Mouse (Mus musculus) embryonic facial prominence, embryonic 12.5 days (tissue): ENCODE results near the gene Fat3. TPM values are rescaled to one million over a fixed set of nuclear protein-coding genes. Genes with fewer than 3 reads are reported as not detected.

Source experiments
- ATAC-seq: fragments of 200-750 bp; cut with Nextera tagmentation; 2 replicates; pipeline ENCODE4 v1.8.0; 2017; ENCODE audit not compliant: insufficient number of reproducible peaks, insufficient read depth, low FRiP score, low TSS enrichment
- H3K27ac ChIP-seq: fragments of 300-500 bp; sonication (generic); 2 replicates; pipeline ENCODE4 v1.5.1; 2016; ENCODE audit warnings: mild to moderate bottlenecking
- H3K27me3 ChIP-seq: fragments of 300-500 bp; sonication (generic); 2 replicates; pipeline ENCODE4 v1.6.1; 2016; ENCODE audit warnings: mild to moderate bottlenecking, moderate library complexity
- H3K36me3 ChIP-seq: fragments of 300-500 bp; sonication (generic); 2 replicates; pipeline ENCODE4 v1.6.1; 2016; ENCODE audit warnings: mild to moderate bottlenecking
- H3K4me1 ChIP-seq: fragments of 300-500 bp; sonication (generic); 2 replicates; pipeline ENCODE4 v1.6.1; 2016
- H3K4me2 ChIP-seq: fragments of 300-500 bp; sonication (generic); replicated peaks from 2 replicates; pipeline ENCODE4 v1.6.1; 2016; ENCODE audit warnings: mild to moderate bottlenecking, moderate library complexity
- H3K4me3 ChIP-seq: fragments of 300-500 bp; sonication (generic); 2 replicates; pipeline ENCODE4 v1.5.1; 2016; ENCODE audit warnings: mild to moderate bottlenecking
- H3K9ac ChIP-seq: fragments of 300-500 bp; sonication (generic); 2 replicates; pipeline ENCODE4 v1.6.1; 2016; ENCODE audit warnings: mild to moderate bottlenecking, moderate library complexity
- H3K9me3 ChIP-seq: fragments of 300-500 bp; sonication (generic); 2 replicates; pipeline ENCODE4 v1.6.1; 2016; ENCODE audit warnings: mild to moderate bottlenecking, moderate library complexity
- WGBS: fragments of 180-500 bp; shearing (Covaris S2); methylation state at CpG from one replicate; pipeline ENCODE4 v1.1.7; 2016; 5-methylcytosine and 5-hydroxymethylcytosine counted together
- polyA plus RNA-seq: library from polyadenylated mRNA; unstranded; fragments of >200 nt; fragmentation: Nextera tagmentation; extraction: Ambion mirVana; gene quantifications from 2 replicates; pipeline ENCODE4 v1.2.1, GENCODE M21; 2016

Fat3 gene
- polyA plus RNA-seq, 1 experiment from 2014 or later = 3.2 TPM

DNA sequence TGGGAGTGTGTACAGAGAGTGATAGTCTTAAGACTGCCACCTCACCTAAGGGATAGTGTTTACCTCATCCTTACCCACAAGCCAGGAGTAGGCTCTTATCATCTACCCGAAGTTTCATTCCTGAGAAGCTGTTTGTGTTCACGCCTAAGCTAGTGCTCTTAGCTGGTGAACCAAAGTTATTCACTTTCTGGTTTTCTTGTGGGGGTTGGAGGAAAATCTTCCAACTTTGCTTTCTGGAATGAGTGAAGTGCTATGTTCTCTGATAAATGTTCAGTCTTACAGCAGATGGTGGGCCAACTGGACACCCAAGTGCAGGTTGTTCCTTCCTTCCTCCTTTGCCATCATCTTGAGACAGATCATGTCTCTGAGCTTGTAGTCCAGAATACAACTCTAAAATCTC is 402.5 kb downstream of the Fat3 start:
- H3K9me3 ChIP-seq = no peaks in the 10 kb centered on the region
- 93% methylated on average over 2 of the region's 2 CpGs for WGBS

DNA sequence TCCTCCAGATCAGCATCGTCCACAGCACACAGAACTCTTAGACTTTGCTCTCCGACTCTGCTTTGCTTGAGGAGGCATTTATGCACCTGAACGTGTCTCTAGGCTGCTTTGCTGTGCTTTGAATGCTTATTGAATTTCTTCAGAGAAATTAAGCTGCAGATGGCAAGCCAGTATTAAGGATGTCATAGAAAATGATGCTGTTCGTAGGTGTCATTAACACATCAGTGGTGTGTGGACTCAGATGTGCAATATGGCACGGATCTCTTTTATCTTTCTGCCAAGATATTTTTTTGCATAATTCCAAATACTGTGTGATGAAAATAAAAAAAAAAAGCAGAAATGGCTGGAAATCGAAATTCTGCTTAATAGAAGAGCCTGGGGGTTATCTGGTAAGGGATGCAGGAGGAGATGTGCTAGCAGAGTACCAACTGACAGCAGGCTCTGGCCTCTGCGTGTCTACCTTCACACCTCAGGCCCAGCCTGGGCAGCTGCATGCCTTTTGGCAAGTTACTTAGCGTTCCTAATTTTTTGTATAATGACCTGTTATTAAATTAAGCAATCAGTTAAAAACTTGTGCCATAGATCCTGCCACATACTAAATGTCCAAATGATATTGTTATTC is 407.9 kb downstream of the Fat3 start:
- H3K36me3 ChIP-seq = no peaks in the 10 kb centered on the region
- 0 out of 2 replicates have a peak, but pooled peaks cover 3% of the 10 kb centered on the region for H3K4me1 ChIP-seq
- H3K4me2 ChIP-seq = no peak overlapping the region
- 69% methylated on average over 8 of the region's 8 CpGs for WGBS
- no peaks in the 10 kb centered on the region for H3K27me3 ChIP-seq
- H3K9ac ChIP-seq = no peak overlapping the region
- no peak overlapping the region for H3K4me3 ChIP-seq
- no peak overlapping the region for H3K27ac ChIP-seq
- no peaks in the 10 kb centered on the region for H3K9me3 ChIP-seq
- no peak for ATAC-seq

More for the DNA sequence above, 402.5 kb downstream of the Fat3 start:
- Histone ChIP-seq H3K27me3 (no peaks in the 10 kb centered on the region), H3K9ac (no peak overlapping the region), H3K36me3 (no peaks in the 10 kb centered on the region), H3K4me1 (no peaks in the 10 kb centered on the region), H3K27ac (no peak overlapping the region), H3K4me2 (no peak overlapping the region), H3K4me3 (no peak overlapping the region)
- ATAC-seq = no peak

DNA sequence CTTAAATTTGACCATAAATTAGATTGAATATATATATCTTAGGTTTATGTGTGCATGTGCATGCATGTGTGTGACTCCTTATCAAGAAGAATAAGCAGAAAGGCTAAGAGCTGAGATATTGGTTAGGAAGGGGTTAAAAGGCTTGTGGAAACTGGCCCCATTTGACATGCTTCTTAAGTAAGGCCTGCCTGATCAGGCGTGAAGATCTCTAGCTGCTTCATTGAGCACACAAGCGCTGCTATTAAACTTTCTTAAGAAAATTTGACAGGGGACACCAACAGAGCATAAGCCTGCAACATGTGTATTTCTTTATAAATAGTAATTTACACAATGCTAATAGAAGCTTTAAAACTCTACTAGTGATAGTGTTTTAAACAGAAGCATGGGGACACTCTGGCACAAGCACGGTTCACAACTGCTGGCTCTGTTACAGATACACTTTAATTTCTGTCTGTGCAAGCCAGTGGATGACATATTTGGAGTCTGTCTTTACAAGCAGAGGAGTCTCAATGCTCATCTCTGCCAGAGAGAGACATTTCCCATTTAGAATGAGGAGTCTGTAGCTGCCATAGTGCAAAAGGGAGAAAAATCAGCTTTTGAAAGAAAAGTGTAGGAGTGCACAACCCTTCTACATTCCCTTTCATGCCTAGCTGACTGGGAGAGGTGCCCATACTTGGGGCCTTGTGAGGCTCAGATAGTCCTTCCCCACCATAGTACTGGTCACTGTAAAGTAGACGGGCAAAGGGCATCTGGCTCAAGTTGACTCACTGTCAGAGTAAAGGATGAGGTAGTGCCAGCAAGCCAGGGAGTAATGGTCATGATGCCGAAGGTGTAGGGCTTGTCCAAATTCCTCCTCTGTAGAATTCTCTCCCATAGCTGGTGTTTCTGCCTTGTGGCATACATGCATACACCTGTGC is 408.8 kb downstream of the Fat3 start:
- ATAC-seq = no peak
- 32% methylated on average over 5 of the region's 5 CpGs for WGBS

DNA sequence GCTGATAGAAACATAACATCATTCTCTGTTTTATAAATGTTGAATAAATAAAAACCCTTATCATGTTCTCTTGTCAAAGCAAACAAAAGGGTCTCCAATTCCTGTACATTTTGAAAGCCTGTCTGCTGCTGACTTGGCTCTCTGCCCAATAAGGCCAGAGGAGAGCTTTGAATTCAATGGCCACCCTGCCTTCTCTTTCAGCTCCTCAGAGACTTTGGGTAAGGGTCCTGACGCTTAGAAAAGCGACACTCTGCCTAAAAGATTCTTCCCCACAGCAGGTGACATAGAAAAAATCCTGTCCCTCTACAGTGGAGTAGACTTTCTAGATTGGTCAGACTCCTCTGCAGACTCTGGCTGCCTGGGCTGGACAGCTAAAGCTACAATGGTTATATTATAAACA is 421.8 kb downstream of the Fat3 start:
- H3K9me3 ChIP-seq = no peaks in the 10 kb centered on the region

More for the DNA sequence above, 408.8 kb downstream of the Fat3 start:
- Histone ChIP-seq H3K9ac (no peak overlapping the region), H3K4me2 (no peak overlapping the region), H3K27ac (no peak overlapping the region), H3K27me3 (no peaks in the 10 kb centered on the region), H3K9me3 (no peaks in the 10 kb centered on the region), H3K4me3 (no peak overlapping the region), H3K4me1 (0 out of 2 replicates have a peak, but pooled peaks cover 3% of the 10 kb centered on the region), H3K36me3 (no peaks in the 10 kb centered on the region)

DNA sequence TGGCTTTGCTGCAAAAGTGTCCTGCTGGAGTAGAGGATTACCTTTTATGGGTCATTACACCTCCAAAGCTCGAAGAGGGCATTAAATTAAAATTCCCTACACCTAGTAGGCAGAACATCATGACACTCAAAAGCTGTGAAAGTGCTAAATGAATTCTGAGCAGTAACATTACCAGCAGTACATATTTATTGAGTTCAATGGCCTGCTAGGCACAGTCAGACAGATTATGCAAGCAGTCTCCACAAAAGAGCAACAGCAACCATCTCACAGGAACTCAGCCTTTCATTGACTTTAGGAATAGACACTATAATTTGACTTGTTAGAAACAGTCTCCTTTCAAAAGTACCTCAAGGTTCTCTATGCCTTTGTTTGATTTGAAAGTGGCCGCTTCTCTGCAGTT is 426.4 kb downstream of the Fat3 start:
- no peaks in the 10 kb centered on the region for H3K9me3 ChIP-seq
- WGBS = 71% methylated on average over 2 of the region's 2 CpGs
- ATAC-seq = no peak
- no peaks in the 10 kb centered on the region for H3K4me1 ChIP-seq
- H3K27ac ChIP-seq = no peak overlapping the region
- no peak overlapping the region for H3K4me2 ChIP-seq
- no peaks in the 10 kb centered on the region for H3K36me3 ChIP-seq
- no peaks in the 10 kb centered on the region for H3K27me3 ChIP-seq
- H3K4me3 ChIP-seq = no peak overlapping the region
- H3K9ac ChIP-seq = no peak overlapping the region

More for the DNA sequence above, 421.8 kb downstream of the Fat3 start:
- H3K27ac ChIP-seq = no peak overlapping the region
- H3K4me1 ChIP-seq = no peaks in the 10 kb centered on the region
- H3K9ac ChIP-seq = no peak overlapping the region
- H3K27me3 ChIP-seq = no peaks in the 10 kb centered on the region
- no peaks in the 10 kb centered on the region for H3K36me3 ChIP-seq
- no peak for ATAC-seq
- 68% methylated on average over 2 of the region's 2 CpGs for WGBS
- no peak overlapping the region for H3K4me2 ChIP-seq
- no peak overlapping the region for H3K4me3 ChIP-seq

DNA sequence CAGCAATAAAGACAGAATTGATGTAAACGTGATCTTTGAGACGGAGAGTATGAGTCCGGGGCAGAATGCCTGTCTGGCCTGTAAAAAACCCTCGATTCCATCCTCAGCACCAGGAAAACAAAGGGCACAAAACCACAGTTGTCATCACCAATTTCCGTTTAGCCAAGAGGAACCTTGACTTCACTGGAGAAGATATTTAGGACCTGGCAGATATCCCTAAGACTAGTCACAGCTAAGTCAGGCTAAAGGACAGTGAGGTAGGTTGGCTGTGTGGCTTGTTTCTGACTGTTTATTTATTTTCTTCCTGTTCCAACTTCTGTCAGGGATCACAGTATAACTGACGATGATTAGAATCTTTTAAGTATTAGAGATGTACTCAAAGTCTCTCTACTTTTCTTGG is 427.0 kb downstream of the Fat3 start:
- no peak for ATAC-seq
- 61% methylated on average over 6 of the region's 6 CpGs for WGBS

DNA sequence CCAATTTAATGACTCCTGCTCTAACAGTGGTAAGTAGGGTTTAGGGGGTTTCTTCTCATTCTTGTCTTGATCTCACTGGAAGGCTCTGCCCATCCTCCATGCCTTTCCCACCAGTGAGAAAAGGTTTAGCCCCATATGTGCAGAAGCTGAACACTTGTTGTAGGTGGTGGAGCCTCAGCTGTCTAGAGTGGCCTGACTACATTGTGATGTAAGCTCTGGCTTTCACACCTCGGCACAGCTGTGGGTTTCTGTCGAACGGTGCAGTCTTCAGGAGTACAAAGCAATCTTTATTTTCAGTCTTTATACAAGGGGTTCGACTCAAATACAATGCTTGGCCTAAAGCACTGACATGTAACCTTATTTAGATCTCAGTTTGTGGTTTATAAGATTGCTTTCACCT is 437.6 kb downstream of the Fat3 start:
- no peaks in the 10 kb centered on the region for H3K9me3 ChIP-seq
- WGBS = 66% methylated on average over 4 of the region's 4 CpGs
- H3K27me3 ChIP-seq = no peaks in the 10 kb centered on the region
- no peak for ATAC-seq
- H3K4me3 ChIP-seq = no peak overlapping the region
- H3K4me2 ChIP-seq = no peak overlapping the region
- no peak overlapping the region for H3K27ac ChIP-seq
- no peaks in the 10 kb centered on the region for H3K4me1 ChIP-seq
- H3K36me3 ChIP-seq = no peaks in the 10 kb centered on the region
- H3K9ac ChIP-seq = no peak overlapping the region

More for the DNA sequence above, 427.0 kb downstream of the Fat3 start:
- Histone ChIP-seq H3K4me2 (no peak overlapping the region), H3K9ac (no peak overlapping the region), H3K4me1 (no peaks in the 10 kb centered on the region), H3K27ac (no peak overlapping the region), H3K27me3 (no peaks in the 10 kb centered on the region), H3K4me3 (no peak overlapping the region), H3K36me3 (no peaks in the 10 kb centered on the region), H3K9me3 (no peaks in the 10 kb centered on the region)

DNA sequence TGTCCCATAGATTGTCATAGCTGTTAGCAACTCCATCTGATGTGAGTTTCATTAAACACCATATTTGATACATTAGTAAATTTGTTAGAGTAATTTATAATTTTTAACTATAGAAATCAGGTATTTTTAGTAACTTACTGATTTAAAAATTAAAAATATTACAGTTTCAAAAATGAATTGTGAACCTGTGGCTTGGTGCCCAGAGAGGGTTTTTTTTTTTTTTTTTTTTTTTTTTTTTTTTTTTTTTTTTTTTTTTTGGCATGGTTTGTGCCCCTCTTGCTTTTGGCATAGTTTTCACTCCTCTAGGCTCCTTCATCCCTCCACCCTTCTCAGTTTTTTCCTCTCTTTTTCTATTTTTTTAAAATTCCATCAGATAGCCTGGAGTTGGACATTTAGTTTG is 438.6 kb downstream of the Fat3 start:
- no peaks in the 10 kb centered on the region for H3K4me1 ChIP-seq
- no peak overlapping the region for H3K27ac ChIP-seq
- no peak overlapping the region for H3K4me3 ChIP-seq
- no peak overlapping the region for H3K9ac ChIP-seq
- H3K27me3 ChIP-seq = no peaks in the 10 kb centered on the region
- no peak overlapping the region for H3K4me2 ChIP-seq
- H3K9me3 ChIP-seq = no peaks in the 10 kb centered on the region
- H3K36me3 ChIP-seq = no peaks in the 10 kb centered on the region
- ATAC-seq = no peak

DNA sequence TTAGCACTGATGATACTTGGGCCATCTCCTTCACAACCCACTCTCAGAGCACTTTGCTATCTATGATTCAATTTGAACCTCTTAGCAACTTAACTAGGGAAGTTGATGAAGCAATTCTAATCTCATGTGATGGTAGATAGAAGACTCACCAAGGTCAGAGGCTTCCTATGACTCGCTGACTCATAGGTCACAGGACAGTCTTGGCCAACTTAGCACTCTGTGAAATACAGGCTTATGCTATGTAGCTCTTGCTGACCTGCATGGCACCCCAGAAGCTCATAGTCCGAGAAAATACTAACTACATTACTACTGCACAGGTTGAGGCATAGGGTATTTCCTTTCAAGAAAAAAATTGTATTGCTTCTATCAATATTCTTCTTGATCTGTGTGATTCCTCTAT is 454.4 kb downstream of the Fat3 start:
- 89% methylated on average over 2 of the region's 2 CpGs for WGBS
- no peak overlapping the region for H3K4me2 ChIP-seq

DNA sequence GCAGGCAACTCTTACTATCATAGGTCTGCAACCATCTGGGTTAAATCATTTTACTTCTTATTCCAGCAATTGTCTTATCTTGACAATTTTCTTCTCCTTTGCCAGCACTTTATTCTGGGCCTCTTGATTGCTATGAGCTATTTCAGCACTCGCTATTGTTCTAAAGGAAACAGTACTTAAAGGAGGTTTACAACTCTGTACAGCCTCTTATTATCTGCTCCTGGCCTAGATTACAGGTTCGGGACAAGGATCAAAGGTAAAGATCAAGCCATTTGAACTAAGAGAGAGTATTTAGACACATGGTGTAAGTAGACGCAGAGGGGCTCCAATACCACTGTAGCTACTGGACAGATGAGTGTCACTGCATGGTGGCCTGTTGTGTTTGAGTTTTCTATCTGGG is 463.7 kb downstream of the Fat3 start:
- Histone ChIP-seq H3K4me3 (no peak overlapping the region), H3K4me2 (no peak overlapping the region), H3K27me3 (no peaks in the 10 kb centered on the region), H3K4me1 (no peaks in the 10 kb centered on the region), H3K9ac (no peak overlapping the region), H3K27ac (no peak overlapping the region), H3K36me3 (no peaks in the 10 kb centered on the region), H3K9me3 (no peaks in the 10 kb centered on the region)
- 74% methylated on average over 3 of the region's 3 CpGs for WGBS
- no peak for ATAC-seq

More for the DNA sequence above, 454.4 kb downstream of the Fat3 start:
- Histone ChIP-seq H3K9ac (no peak overlapping the region), H3K27ac (no peak overlapping the region), H3K36me3 (no peaks in the 10 kb centered on the region), H3K4me3 (no peak overlapping the region), H3K4me1 (no peaks in the 10 kb centered on the region), H3K27me3 (no peaks in the 10 kb centered on the region), H3K9me3 (no peaks in the 10 kb centered on the region)
- no peak for ATAC-seq

DNA sequence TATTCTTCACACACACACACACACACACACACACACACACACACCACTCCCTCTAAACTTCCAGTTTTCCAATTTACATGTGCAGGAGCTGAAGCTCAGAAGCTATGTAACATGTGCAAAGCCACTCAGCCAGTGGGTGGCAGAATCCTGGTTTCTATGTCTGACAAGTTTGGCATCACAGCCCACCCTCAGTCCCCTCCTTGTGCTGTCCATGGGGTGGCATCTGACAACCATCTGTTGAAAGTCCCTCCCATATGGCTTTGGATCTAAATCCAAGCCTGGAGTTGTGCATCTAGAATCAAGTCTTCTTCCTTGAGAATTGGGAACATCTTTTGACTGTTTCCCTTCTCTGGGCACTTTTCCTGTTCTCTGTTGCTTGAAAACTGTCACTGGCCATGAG is 464.7 kb downstream of the Fat3 start:
- ATAC-seq = no peak

DNA sequence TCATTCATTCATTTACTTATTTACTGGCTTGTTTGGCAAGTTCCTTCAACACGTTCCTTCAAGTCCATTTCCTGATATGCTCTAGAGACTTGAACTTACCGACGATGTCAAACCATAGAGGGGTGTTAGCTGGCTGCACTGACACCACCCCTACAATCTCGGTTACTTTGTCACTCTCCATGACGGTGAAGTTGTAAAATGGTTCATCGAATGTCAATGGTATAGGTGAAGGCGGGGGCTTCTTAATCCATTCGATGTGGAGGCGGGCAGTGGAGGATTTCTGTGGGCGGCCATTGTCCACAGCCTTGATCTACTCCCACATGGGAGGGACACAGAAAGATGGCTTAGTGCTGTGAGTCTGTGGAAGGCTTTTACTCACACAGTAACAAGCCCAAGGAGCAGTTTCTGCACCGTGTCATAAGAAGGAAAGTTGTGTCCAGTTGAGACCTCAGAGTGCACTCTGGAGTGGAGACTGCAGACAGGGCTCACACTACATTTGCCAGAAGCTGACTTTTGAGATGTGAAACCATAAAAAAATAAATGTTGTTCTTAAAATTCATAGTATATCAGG is 471.3 kb downstream of the Fat3 start:
- Histone ChIP-seq H3K4me3 (no peak overlapping the region), H3K9ac (no peak overlapping the region), H3K4me2 (no peak overlapping the region), H3K4me1 (0 out of 2 replicates have a peak, but pooled peaks cover 4% of the 10 kb centered on the region), H3K36me3 (no peaks in the 10 kb centered on the region), H3K9me3 (no peaks in the 10 kb centered on the region), H3K27ac (no peak overlapping the region), H3K27me3 (no peaks in the 10 kb centered on the region)
- no peak for ATAC-seq
- 89% methylated on average over 11 of the region's 11 CpGs for WGBS

More for the DNA sequence above, 464.7 kb downstream of the Fat3 start:
- Histone ChIP-seq H3K4me2 (no peak overlapping the region), H3K4me1 (no peaks in the 10 kb centered on the region), H3K9me3 (no peaks in the 10 kb centered on the region), H3K9ac (no peak overlapping the region), H3K27me3 (no peaks in the 10 kb centered on the region), H3K36me3 (no peaks in the 10 kb centered on the region), H3K4me3 (no peak overlapping the region), H3K27ac (no peak overlapping the region)
